Mouse (Mus musculus): ENCODE results near the gene Nfix. TPM values are rescaled to one million over a fixed set of nuclear protein-coding genes. Genes with fewer than 3 reads are reported as not detected.
"Not testable (repeated sequence)": the region's sequence is repeated elsewhere in the genome, so short reads cannot be mapped to it uniquely, and the experiment has no call there.

The Nfix gene
- polyA plus RNA-seq, 1 experiment from 2014 or later, result 28.7 TPM

GRCm38 (mm10) chr8:84839411-84839810 is 39.3 kb upstream of the Nfix start:
- Histone ChIP-seq H3K4me3 (peak overlapping the region; percentile 88), H3K4me1 (replicated peaks) (peaks cover 66% of the 10 kb centered on the region), H3K27ac (replicated peaks) (peak overlapping the region; percentile 89; the same call in 1 of the 2 replicates), H3K4me2 (peak overlapping the region; percentile 60), H3K27me3 (no peaks in the 10 kb centered on the region), H3K9ac (peak overlapping the region; percentile 95), H3K9me3 (no peaks in the 10 kb centered on the region), H3K36me3 (peaks cover 76% of the 10 kb centered on the region)
- no peak for ATAC-seq (ENCODE audit: low read depth)
- 92% methylated on average over 2 of the region's 2 CpGs for WGBS

DNA sequence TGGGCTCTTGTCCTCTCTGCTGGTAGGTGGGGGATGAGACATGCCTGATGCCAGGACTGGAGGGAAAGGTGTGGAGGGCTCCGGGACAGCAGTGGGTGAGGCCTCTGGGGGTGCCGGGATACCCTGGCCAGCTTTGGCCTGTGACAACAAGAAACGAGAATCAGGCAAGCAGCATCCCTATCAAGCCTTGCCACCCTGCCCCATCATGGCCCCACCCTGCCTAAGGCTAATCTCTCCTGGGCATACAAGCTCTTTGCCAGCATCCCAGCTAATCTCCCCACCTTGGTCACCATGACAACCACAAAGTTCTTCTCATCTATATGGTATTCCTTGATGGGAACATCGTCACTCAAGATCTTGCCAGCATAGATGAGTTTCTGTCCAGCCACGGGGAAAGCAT is 38.4 kb upstream of the Nfix start:
- no peak for ATAC-seq (ENCODE audit: low read depth)
- no peaks in the 10 kb centered on the region for H3K27me3 ChIP-seq
- peaks cover 75% of the 10 kb centered on the region for H3K36me3 ChIP-seq
- peaks cover 66% of the 10 kb centered on the region for H3K4me1 ChIP-seq (replicated peaks)
- no peak overlapping the region for H3K9ac ChIP-seq
- no peak overlapping the region for H3K4me3 ChIP-seq
- H3K27ac ChIP-seq (replicated peaks), result 0 out of 2 replicates have a peak overlapping the region, but pooled peaks have one; percentile 65
- no peaks in the 10 kb centered on the region for H3K9me3 ChIP-seq
- no peak overlapping the region for H3K4me2 ChIP-seq
- WGBS, result 87% methylated on average over 5 of the region's 5 CpGs

DNA sequence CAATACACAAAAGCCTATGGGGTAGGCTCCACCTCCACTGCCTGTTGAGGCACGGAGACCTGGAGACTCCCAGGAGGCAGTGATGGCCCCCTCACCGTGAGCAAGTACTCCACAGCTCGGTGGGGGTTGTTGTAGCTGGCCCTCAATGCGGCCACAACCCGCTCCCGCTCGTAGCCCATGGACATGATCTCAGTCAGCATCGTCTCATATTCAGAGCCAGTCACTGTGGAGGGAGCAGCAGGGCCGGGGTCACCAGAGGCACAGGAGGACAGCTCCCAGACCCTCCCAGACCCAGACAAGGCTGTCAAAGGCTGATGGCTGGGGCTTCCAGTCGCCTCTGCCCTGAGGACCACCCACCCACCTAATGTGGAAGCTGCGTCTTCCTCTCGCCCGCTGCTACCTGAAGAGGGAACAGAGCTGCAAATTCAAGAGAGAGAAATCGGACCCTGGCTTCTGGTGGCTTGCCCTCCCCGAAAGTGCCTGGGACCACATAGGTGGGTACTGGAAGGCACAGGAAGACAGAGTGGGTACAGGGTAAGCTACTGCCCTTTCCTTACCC is 37.8 kb upstream of the Nfix start:
- H3K27ac ChIP-seq (replicated peaks), result peak overlapping the region; percentile 65
- H3K4me2 ChIP-seq, result no peak overlapping the region
- no peak overlapping the region for H3K4me3 ChIP-seq
- H3K4me1 ChIP-seq (replicated peaks), result peaks cover 66% of the 10 kb centered on the region
- peak overlapping the region; percentile 38; the same call in 1 of the 2 replicates for H3K9ac ChIP-seq
- H3K36me3 ChIP-seq, result peaks cover 70% of the 10 kb centered on the region
- no peak for ATAC-seq (ENCODE audit: low read depth)
- H3K9me3 ChIP-seq, result no peaks in the 10 kb centered on the region
- no peaks in the 10 kb centered on the region for H3K27me3 ChIP-seq
- WGBS, result 77% methylated on average over 15 of the region's 15 CpGs

DNA sequence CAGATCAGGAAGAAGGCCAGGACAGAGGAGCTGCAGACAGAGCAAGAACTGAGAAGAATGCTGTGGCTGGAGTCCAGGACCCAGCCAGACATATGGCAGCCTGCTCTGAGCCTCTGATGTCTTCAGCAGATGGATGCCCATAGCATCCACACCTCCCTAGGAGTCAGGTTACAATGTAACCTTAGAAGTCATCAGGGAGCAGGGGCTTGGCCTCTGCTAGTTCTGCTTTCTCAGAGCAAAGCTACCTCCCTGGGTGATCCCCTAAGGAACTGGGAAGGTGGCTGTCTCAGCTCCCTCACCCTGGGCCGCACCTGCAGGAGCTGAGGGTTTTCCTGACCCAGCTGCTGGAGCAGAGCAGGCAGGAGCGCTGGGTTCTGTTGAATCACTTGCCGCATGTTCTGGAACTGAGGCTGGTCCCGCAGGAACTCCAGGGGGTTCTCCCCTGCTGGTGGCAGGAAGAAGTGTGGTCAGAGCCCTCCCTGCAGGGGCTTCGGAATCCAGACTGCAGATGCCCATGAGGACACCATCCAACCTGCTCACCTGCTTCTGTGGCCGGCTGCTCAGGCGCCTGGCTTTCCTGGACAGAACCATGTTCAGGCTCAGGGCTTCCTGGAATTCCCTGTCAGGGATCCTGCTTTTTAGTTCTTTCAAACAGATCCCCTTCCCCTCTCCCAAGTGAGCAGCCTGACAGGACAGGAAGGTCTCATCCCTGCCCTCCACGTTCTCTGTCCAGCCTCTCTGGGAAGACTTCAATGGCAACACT is 37.2 kb upstream of the Nfix start:
- no peaks in the 10 kb centered on the region for H3K27me3 ChIP-seq
- no peak overlapping the region for H3K4me3 ChIP-seq
- H3K4me1 ChIP-seq (replicated peaks), result peaks cover 64% of the 10 kb centered on the region
- peak overlapping the region; percentile 5; the same call in 1 of the 2 replicates for H3K4me2 ChIP-seq
- peak overlapping the region; percentile 38; the same call in 1 of the 2 replicates for H3K9ac ChIP-seq
- 62% methylated on average over 8 of the region's 8 CpGs for WGBS
- no peaks in the 10 kb centered on the region for H3K9me3 ChIP-seq
- H3K27ac ChIP-seq (replicated peaks), result peak overlapping the region; percentile 65
- no peak for ATAC-seq (ENCODE audit: low read depth)
- H3K36me3 ChIP-seq, result peaks cover 64% of the 10 kb centered on the region

GRCm38 (mm10) chr8:84834866-84835855 is 35.0 kb upstream of the Nfix start:
- Histone ChIP-seq H3K36me3 (peaks cover 50% of the 10 kb centered on the region), H3K4me1 (replicated peaks) (peaks cover 67% of the 10 kb centered on the region), H3K9ac (no peak overlapping the region), H3K27ac (replicated peaks) (peak overlapping the region; percentile 84), H3K9me3 (no peaks in the 10 kb centered on the region), H3K27me3 (no peaks in the 10 kb centered on the region), H3K4me3 (no peak overlapping the region), H3K4me2 (peak overlapping the region; percentile 21; the same call in 1 of the 2 replicates)
- ATAC-seq (ENCODE audit: low read depth), result peak; percentile 16; the same call in 1 of the 2 replicates
- WGBS, result 68% methylated on average over 10 of the region's 10 CpGs

DNA sequence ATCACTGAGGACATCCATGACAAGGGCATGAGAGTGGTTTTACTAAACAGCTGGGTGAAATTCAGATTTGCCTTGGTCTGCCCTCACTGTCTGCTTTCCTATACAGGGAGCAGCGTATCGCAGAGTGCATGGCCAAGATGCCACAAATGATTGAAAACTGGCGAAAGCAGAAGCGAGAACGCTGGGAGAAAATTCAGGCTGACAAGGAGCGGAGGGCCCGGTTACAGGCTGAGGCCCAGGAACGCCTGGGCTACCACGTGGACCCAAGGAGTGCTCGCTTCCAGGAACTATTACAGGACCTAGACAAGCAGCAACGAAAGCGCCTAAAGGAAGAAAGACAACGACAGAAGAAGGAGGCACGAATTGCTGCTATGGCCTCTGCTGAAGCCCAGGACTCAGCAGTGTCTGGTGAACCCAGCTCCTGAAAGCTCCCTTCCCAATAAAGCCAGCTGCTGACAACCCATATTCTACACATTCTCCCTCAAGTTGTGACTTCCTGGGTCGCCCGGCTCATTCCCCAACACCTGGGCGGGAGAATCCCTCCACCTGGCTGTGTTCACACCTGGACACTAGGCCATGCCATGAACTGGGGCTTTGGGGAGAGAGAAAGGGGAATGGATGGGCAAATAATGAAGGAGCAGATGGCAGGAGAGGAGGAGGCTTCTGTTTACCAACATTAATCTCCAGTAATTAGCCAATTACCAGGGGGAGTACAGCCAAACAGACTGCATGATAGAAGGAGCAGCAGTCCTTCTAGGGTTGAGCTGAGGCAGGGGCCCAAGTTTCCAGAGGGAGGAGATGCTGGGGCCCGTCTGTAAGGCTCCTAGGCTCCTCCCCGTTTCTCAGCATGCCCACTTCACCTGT is 34.1 kb upstream of the Nfix start:
- Histone ChIP-seq H3K4me2 (peak overlapping the region; percentile 21; the same call in 1 of the 2 replicates), H3K4me3 (no peak overlapping the region), H3K36me3 (peaks cover 50% of the 10 kb centered on the region), H3K4me1 (replicated peaks) (peaks cover 60% of the 10 kb centered on the region), H3K9me3 (no peaks in the 10 kb centered on the region), H3K9ac (peak overlapping the region; percentile 98; the same call in 1 of the 2 replicates), H3K27me3 (no peaks in the 10 kb centered on the region), H3K27ac (replicated peaks) (peak overlapping the region; percentile 84)
- 83% methylated on average over 19 of the region's 19 CpGs for WGBS
- ATAC-seq (ENCODE audit: low read depth), result no peak

DNA sequence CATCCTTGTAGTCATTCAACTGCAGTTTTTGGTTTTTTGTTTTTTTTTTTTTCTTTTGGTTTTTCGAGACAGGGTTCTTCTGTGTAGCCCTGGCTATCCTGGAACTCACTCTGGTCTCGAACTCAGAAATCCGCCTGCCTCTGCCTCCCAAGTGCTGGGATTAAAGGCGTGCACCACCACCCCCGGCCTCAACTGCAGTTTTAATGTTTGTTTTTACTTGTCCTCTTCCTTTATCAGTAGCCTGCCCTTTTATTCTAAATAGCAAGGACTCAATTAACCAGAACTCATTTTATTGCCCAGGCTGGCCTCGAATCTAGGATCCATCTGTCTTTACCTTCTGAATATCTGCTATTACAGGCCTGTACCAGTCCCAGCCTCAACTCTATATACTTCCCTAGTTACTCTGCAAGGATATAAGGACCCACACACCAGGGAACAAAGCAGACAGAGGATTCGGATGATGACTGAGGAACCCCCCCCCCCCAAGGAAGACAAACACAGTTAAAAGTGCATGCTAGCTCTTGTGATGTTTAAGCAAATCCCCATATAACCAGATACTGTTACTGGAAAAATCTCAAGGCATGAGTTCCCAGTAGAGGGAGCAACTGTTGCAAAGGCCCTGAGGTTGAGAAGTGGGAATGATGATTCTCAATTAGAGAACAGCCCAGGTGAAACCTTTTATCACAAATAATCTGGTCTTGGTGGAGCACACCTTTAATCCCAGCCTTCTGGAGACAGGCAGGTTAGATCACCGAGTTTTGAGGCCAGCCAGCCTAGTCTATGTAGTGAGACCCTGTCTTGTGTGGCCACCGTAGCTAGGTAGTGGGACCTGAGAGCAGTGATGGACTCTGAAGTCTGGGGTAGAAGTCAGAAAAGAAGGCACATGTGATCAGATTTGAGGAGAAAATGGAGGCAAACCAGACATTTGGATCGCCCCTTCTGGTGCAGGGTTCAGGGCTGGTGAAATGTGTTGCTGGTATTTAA is 32.9 kb upstream of the Nfix start:
- Histone ChIP-seq H3K4me1 (replicated peaks) (peaks cover 57% of the 10 kb centered on the region), H3K27me3 (no peaks in the 10 kb centered on the region), H3K4me2 (peak overlapping the region; percentile 65), H3K36me3 (peaks cover 43% of the 10 kb centered on the region), H3K9ac (peak overlapping the region; percentile 98), H3K27ac (replicated peaks) (peak overlapping the region; percentile 97), H3K4me3 (peak overlapping the region; percentile 91), H3K9me3 (no peaks in the 10 kb centered on the region)
- WGBS, result 63% methylated on average over 10 of the region's 10 CpGs
- ATAC-seq (ENCODE audit: low read depth), result no peak

DNA sequence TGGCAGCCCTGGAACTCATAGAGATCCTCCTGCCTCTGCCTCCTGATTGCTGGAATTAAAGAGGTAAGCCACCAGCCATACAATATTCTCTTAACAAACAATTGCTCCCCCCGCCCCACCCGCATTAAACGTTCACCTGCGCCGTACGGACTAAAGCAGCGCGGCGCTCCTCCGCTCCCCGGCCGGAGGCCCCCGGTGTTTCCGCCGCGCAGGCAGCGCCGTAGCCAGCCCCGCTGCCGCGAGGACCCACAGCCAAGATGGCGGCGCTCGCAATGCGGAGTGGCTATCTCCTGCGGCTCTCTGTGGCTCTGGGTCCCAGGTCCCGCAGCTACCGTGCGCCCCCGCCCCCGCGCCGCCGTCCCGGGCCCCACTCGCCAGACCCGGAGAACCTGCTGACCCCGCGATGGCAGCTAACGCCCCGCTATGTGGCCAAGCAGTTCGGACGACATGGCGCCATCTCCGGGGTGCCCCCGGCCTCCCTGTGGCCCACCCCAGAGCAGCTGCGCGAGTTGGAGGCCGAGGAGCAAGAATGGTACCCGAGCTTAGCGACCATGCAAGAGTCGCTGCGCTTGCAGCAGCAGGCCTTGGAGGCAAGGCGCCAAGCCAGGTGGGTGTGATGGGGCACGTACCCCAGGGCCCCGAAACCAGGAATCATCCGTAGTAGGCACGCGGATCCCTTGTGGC is 32.0 kb upstream of the Nfix start:
- peak overlapping the region; percentile 97 for H3K27ac ChIP-seq (replicated peaks)
- peaks cover 35% of the 10 kb centered on the region for H3K36me3 ChIP-seq
- H3K9me3 ChIP-seq, result no peaks in the 10 kb centered on the region
- peak overlapping the region; percentile 98 for H3K9ac ChIP-seq
- peak; percentile 79 for ATAC-seq (ENCODE audit: low read depth)
- peaks cover 48% of the 10 kb centered on the region for H3K4me1 ChIP-seq (replicated peaks)
- peak overlapping the region; percentile 91 for H3K4me3 ChIP-seq
- H3K27me3 ChIP-seq, result no peaks in the 10 kb centered on the region
- H3K4me2 ChIP-seq, result peak overlapping the region; percentile 65
- 1% methylated on average over 59 of the region's 59 CpGs for whole genome bisulfite sequencing

- H3K9ac ChIP-seq, result peak within 1 kb of the TSS; percentile 98
- H3K4me1 ChIP-seq (replicated peaks), result peaks cover 43% of the 10 kb centered on the region
- H3K27me3 ChIP-seq, result no peaks in the 10 kb centered on the region
- H3K36me3 ChIP-seq, result peaks cover 28% of the 10 kb centered on the region
- 79% methylated on average over 11 of the region's 11 CpGs for WGBS
- no peaks in the 10 kb centered on the region for H3K9me3 ChIP-seq
- H3K27ac ChIP-seq (replicated peaks), result peak within 1 kb of the TSS; percentile 97
- H3K4me3 ChIP-seq, result peak within 1 kb of the TSS; percentile 91
- H3K4me2 ChIP-seq, result peak within 1 kb of the TSS; percentile 65
- ATAC-seq (ENCODE audit: low read depth), result no peak
Observed at GRCm38 (mm10) chr8:84831490-84831889, 31.3 kb upstream of the Nfix start, which contains the start of gene Gadd45gip1. TSS of gene Gadd45gip1 (plus strand) at chr8:84831522.

- H3K4me1 ChIP-seq (replicated peaks), result peaks cover 12% of the 10 kb centered on the region; the same call in 1 of the 2 replicates
- H3K27me3 ChIP-seq; H3K9ac ChIP-seq; H3K4me3 ChIP-seq; H3K9me3 ChIP-seq; ATAC-seq (ENCODE audit: low read depth); H3K27ac ChIP-seq (replicated peaks); H3K36me3 ChIP-seq; H3K4me2 ChIP-seq: not testable (repeated sequence)
- 86% methylated on average over 2 of the region's 2 CpGs for whole genome bisulfite sequencing
Observed at GRCm38 (mm10) chr8:84826518-84826917, 26.4 kb upstream of the Nfix start.

All from neural tube, embryonic 13.5 days (tissue).